Mouse (Mus musculus) cortical plate, adult 2 months (tissue): ENCODE measurements around the gene Zfp652.

Source experiments
- CTCF ChIP-seq: fragments of 200-500 bp; IDR thresholded peaks from 2 replicates; pipeline ENCODE4 v1.5.1; 2011; ENCODE audit warnings: mild to moderate bottlenecking, control low read depth, low read length; ENCODE audit not compliant: insufficient read depth; ENCODE audit errors: extremely low read depth
- POLR2A ChIP-seq: fragments of 200-500 bp; IDR thresholded peaks from 2 replicates; pipeline ENCODE4 v1.6.1; 2011; ENCODE audit warnings: mild to moderate bottlenecking, low read length, control low read depth; ENCODE audit not compliant: insufficient read depth; ENCODE audit errors: extremely low read depth

- TF ChIP-seq CTCF (no peak), POLR2A (no peak)
Measured at GRCm38 (mm10) chr11:95681995-95682601, 30.4 kb upstream of the Zfp652 start.
